Mouse (Mus musculus) intestine, postnatal 0 days (tissue): ENCODE measurements at regions not wholly inside any gene's neighbourhood (a gene's known extent, or its start where the extent isn't known, plus 50 kb on each side); places are given as distances from the start of the nearest gene placed in this dataset.
A peak's percentile ranks its signal among the peaks of the same experiment; 100 is the strongest.

ENCODE experiments used
- ATAC-seq: fragments of 200-750 bp; cut with Nextera tagmentation; 2 replicates; pipeline ENCODE4 v1.8.0; 2017; ENCODE audit warnings: mild to moderate bottlenecking, moderate TSS enrichment, moderate library complexity
- H3K27ac ChIP-seq: fragments of 300-500 bp; sonication (generic); 2 replicates; pipeline ENCODE4 v1.5.1; 2014; ENCODE audit warnings: mild to moderate bottlenecking, low read depth, low read length, moderate library complexity
- H3K27me3 ChIP-seq: fragments of 300-500 bp; sonication (generic); replicated peaks from 2 replicates; pipeline ENCODE4 v1.6.1; 2014; ENCODE audit warnings: low read length, mixed read lengths; ENCODE audit not compliant: control insufficient read depth, insufficient read depth
- H3K36me3 ChIP-seq: fragments of 300-500 bp; sonication (generic); 2 replicates; pipeline ENCODE4 v1.6.1; 2014; ENCODE audit warnings: mild to moderate bottlenecking, moderate library complexity; ENCODE audit not compliant: control insufficient read depth, insufficient read depth
- H3K4me1 ChIP-seq: fragments of 300-500 bp; sonication (generic); replicated peaks from 2 replicates; pipeline ENCODE4 v1.6.1; 2014; ENCODE audit warnings: antibody characterized with exemption, low read length, mixed read lengths; ENCODE audit not compliant: control insufficient read depth, insufficient read depth
- H3K4me2 ChIP-seq: fragments of 300-500 bp; sonication (generic); replicated peaks from 2 replicates; pipeline ENCODE4 v1.6.1; 2014; ENCODE audit warnings: low read depth, mild to moderate bottlenecking, moderate library complexity
- H3K4me3 ChIP-seq: fragments of 300-500 bp; sonication (generic); 2 replicates; pipeline ENCODE4 v1.5.1; 2014; ENCODE audit warnings: low read depth, low read length
- H3K9ac ChIP-seq: fragments of 300-500 bp; sonication (generic); 2 replicates; pipeline ENCODE4 v1.6.1; 2014; ENCODE audit warnings: mild to moderate bottlenecking, low read depth, low read length
- H3K9me3 ChIP-seq: fragments of 300-500 bp; sonication (generic); 2 replicates; pipeline ENCODE4 v1.6.1; 2016; ENCODE audit warnings: mixed run types; ENCODE audit not compliant: control insufficient read depth
- CTCF ChIP-seq: sonication (generic); IDR thresholded peaks from 2 replicates; pipeline ENCODE4 v1.5.1; 2016; ENCODE audit warnings: low read depth, mild to moderate bottlenecking, control low read depth, antibody characterized with exemption, moderate library complexity
- WGBS: fragments of 180-500 bp; shearing (Covaris S2); extraction: QIAGEN DNeasy Blood & Tissue Kit; methylation state at CpG from one replicate; pipeline ENCODE4 v1.1.7; 2014; 5-methylcytosine and 5-hydroxymethylcytosine counted together

GRCm38 (mm10) chr2:57772315-57772714 lies 225.4 kb upstream of the Galnt5 start:
- no peaks in the 10 kb centered on the region for H3K27me3 ChIP-seq
- H3K4me2 ChIP-seq: no peak overlapping the region
- ATAC-seq: no peak
- no peak overlapping the region for H3K4me3 ChIP-seq
- H3K4me1 ChIP-seq: no peaks in the 10 kb centered on the region
- no peaks in the 10 kb centered on the region for H3K36me3 ChIP-seq
- H3K9me3 ChIP-seq: no peaks in the 10 kb centered on the region
- peak; percentile 49 for TF ChIP-seq CTCF
- 74% methylated on average over 2 of the region's 2 CpGs for WGBS
- no peak overlapping the region for H3K27ac ChIP-seq
- H3K9ac ChIP-seq: no peak overlapping the region

- Histone ChIP-seq H3K27ac (no peak overlapping the region), H3K4me1 (no peaks in the 10 kb centered on the region), H3K36me3 (no peaks in the 10 kb centered on the region), H3K4me3 (no peak overlapping the region), H3K9me3 (no peaks in the 10 kb centered on the region), H3K9ac (no peak overlapping the region), H3K4me2 (no peak overlapping the region), H3K27me3 (no peaks in the 10 kb centered on the region)
- TF ChIP-seq CTCF: no peak
- 85% methylated on average over 5 of the region's 5 CpGs for WGBS
- no peak for ATAC-seq
These were observed 221.5 kb upstream of the Galnt5 start for GRCm38 (mm10) chr2:57776154-57776553.

DNA sequence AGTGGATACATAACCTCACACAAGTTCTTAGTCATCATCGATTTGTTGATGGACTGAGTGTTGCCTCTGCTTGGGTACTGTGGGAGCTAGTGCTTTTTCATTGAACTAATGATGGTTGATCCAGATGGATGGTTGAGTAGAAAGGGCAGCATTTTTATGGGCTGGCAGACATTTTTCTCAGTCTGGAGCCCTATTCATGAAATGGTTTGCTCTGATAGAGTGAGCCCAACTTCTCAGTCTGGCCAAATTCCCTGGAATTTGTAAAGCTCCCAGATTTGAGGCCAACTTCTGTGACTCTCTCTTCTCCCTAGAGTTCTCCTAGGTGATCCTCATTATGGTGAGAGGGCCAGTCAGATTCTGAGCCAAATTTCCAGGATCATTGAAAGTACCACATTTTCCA lies 216.8 kb upstream of the Galnt5 start:
- no peak for ATAC-seq
- no peak overlapping the region for H3K27ac ChIP-seq
- H3K4me2 ChIP-seq: no peak overlapping the region
- no peaks in the 10 kb centered on the region for H3K9me3 ChIP-seq
- no peaks in the 10 kb centered on the region for H3K4me1 ChIP-seq
- H3K27me3 ChIP-seq: no peaks in the 10 kb centered on the region
- TF ChIP-seq CTCF: no peak
- 89% methylated on average over 1 of the region's 1 CpGs for WGBS
- H3K4me3 ChIP-seq: no peak overlapping the region
- no peaks in the 10 kb centered on the region for H3K36me3 ChIP-seq
- H3K9ac ChIP-seq: no peak overlapping the region

- no peaks in the 10 kb centered on the region for H3K9me3 ChIP-seq
- no peaks in the 10 kb centered on the region for H3K4me1 ChIP-seq
- ATAC-seq: no peak
- no peaks in the 10 kb centered on the region for H3K36me3 ChIP-seq
- 82% methylated on average over 8 of the region's 8 CpGs for whole genome bisulfite sequencing
- H3K27ac ChIP-seq: no peak overlapping the region
- no peaks in the 10 kb centered on the region for H3K27me3 ChIP-seq
- TF ChIP-seq CTCF: no peak
- H3K9ac ChIP-seq: no peak overlapping the region
- no peak overlapping the region for H3K4me3 ChIP-seq
- no peak overlapping the region for H3K4me2 ChIP-seq
These were observed 204.0 kb upstream of the Galnt5 start for GRCm38 (mm10) chr2:57793519-57794296.

DNA sequence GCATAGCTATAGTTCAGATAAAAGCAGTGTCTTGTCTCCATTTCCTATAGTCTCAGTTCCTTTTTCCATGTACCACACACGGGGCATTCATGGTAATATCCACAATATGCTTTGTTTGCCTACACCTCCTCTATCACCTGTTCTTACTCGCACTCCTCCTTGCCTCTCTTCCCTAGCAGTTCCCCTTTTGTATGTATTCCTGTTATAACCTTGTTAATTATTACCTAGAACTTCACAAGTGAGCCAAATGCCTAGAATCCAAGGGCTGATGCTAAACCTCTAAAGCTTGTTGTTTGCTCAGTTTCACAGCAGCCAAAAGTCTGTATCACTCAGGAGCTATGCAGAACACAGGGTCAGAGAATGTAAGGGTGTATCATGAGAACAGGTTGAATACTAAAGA lies 198.4 kb upstream of the Galnt5 start:
- ATAC-seq: no peak
- Histone ChIP-seq H3K4me2 (no peak overlapping the region), H3K4me3 (no peak overlapping the region), H3K9ac (no peak overlapping the region), H3K9me3 (no peaks in the 10 kb centered on the region), H3K4me1 (no peaks in the 10 kb centered on the region), H3K36me3 (no peaks in the 10 kb centered on the region), H3K27me3 (no peaks in the 10 kb centered on the region), H3K27ac (no peak overlapping the region)
- 24% methylated on average over 2 of the region's 2 CpGs for WGBS
- no peak for TF ChIP-seq CTCF

DNA sequence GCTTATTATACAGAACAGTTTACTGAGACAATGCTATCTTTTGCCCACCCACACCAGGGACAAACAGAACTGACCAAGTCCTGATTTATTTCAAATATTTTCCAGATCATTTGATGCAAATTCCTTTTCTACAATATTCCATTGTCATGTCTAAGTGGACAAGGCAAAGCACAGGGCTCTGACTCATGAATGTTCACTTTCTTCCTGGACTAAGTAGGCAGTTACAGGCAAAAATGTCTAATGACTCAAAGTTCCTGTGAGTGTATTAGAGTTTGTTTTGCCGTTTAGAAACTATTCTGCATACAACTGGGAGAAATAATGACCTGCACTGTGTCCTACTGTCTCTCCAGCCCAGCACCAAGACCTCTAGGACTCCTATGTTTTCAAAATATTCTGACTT lies 189.8 kb upstream of the Galnt5 start:
- H3K4me1 ChIP-seq: no peaks in the 10 kb centered on the region
- no peak overlapping the region for H3K9ac ChIP-seq
- ATAC-seq: no peak
- WGBS: 66% methylated on average over 1 of the region's 1 CpGs
- TF ChIP-seq CTCF: no peak
- no peaks in the 10 kb centered on the region for H3K36me3 ChIP-seq
- H3K27ac ChIP-seq: no peak overlapping the region
- H3K4me3 ChIP-seq: no peak overlapping the region
- H3K9me3 ChIP-seq: no peaks in the 10 kb centered on the region
- no peak overlapping the region for H3K4me2 ChIP-seq
- no peaks in the 10 kb centered on the region for H3K27me3 ChIP-seq

GRCm38 (mm10) chr2:57812996-57813395 lies 184.7 kb upstream of the Galnt5 start:
- Histone ChIP-seq H3K27me3 (no peaks in the 10 kb centered on the region), H3K4me3 (no peak overlapping the region), H3K9me3 (no peaks in the 10 kb centered on the region), H3K4me1 (no peaks in the 10 kb centered on the region), H3K27ac (no peak overlapping the region), H3K4me2 (no peak overlapping the region), H3K36me3 (no peaks in the 10 kb centered on the region), H3K9ac (no peak overlapping the region)
- 82% methylated on average over 1 of the region's 1 CpGs for WGBS
- no peak for TF ChIP-seq CTCF
- no peak for ATAC-seq
